Mouse (Mus musculus) liver (tissue): ENCODE data around the gene Rgs16.
"Not testable (repeated sequence)": the region's sequence is repeated elsewhere in the genome, so short reads cannot be mapped to it uniquely, and the experiment has no call there.

Source experiments
- DNase-seq: peaks from one replicate; pipeline ENCODE4 v3.0.0-alpha.2; 2020; ENCODE audit warnings: mixed read lengths

Rgs16 gene

DNA sequence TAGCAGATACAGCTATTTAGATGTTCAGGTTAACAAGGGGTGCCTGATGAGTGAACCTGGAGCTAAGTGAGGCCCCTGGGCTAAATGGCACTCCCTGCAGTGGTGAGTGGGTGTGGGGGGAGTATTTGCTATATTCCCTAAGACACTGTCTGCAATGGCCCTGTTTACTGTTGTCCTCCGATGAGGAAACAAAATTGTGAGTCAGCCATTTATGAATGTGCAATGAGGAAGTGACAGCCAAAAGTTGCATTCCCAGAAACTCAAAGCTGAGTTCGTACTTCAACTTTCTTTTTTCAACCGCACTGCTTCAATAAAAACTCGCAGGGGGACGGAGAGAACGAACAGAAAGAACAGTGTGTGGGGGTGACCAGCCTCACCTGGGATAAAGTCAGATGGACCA is 12.4 kb downstream of the Rgs16 start:
- DNase-seq = no peak

DNA sequence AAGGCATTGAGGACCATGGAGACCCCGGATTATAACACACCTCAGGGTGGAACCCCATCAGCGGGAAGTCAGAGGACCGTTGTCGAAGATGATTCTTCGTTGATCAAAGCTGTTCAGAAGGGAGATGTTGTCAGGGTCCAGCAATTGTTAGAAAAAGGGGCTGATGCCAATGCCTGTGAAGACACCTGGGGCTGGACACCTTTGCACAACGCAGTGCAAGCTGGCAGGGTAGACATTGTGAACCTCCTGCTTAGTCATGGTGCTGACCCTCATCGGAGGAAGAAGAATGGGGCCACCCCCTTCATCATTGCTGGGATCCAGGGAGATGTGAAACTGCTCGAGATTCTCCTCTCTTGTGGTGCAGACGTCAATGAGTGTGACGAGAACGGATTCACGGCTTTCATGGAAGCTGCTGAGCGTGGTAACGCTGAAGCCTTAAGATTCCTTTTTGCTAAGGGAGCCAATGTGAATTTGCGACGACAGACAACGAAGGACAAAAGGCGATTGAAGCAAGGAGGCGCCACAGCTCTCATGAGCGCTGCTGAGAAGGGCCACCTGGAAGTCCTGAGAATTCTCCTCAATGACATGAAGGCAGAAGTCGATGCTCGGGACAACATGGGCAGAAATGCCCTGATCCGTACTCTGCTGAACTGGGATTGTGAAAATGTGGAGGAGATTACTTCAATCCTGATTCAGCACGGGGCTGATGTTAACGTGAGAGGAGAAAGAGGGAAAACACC is 13.7 kb downstream of the Rgs16 start:
- no peak for DNase-seq

DNA sequence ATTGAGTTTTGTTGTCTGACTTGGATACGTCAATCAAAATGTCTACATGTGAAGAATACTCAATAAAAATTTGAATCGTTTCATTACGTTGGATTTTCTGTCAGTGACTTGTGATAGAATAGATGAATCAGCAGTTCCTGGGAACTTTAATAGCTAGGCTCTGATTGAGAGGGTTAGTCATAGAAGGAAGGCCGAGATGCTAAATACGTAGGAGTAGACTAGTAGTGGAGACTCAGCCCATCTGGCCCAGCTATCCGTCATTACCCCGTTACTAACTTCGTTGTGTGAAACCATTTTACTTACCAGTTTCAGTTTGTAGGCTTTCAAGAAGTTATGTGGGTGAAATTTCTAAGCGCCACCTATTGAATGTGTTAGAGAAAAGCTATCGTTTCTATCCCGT is 24.0 kb downstream of the Rgs16 start:
- DNase-seq = no peak

DNA sequence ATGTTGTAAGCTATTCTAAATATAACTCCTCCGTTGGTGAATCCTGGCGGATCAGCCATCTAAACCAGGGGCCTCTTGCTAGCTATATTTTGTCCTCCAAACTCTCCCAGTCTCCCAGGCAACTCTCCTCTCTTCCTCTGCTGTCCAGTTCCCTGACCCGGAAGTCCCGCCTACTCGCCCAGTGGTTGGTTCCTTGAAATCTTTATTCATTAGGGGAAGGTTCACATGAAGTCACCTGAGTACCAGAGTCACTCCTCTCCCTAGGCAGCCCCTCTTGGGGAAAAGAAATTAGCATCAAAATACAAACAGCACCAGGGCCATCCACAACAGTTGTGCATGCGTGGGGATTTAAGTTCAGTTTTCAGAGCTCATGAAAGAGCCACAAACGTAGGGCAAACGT is 26.1 kb downstream of the Rgs16 start:
- no peak for DNase-seq

DNA sequence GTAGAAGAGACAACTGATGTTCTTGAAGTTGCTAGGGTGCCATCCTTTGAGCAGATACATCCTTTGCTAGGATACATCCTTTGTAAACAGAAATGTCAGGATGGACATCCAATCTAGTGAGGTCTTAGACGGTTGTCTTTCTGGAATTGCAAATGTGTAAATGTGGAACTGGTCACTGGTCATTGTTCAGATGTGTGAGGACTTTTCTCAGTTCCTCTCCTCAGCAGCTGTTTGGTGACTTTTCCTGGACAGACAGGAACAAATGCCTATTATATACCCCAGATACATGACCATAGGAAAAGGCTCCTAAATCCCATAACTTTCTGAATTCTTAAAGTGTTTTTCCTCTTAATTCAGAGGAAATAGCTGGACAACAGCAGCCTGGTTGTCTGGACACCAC is 27.1 kb downstream of the Rgs16 start:
- no peak for DNase-seq

DNA sequence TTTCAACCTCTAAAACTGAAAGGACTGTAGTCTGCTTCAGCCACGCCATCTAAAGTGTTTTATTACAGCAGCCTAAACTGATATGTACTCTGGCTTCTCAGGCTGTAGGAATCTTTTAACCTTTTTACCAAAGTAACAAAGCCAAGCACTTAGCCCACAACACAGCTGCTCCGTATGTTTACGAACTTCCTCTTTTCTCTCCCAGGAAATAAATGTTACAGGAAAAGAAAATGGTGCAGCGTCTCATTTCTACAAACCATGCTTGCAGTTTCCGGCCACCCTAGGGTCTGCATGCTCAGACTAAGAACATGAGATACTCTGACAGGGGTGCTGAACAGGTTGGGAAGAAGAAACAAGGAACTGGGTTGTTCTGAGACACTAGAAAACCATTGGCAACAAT is 28.3 kb downstream of the Rgs16 start:
- no peak for DNase-seq

DNA sequence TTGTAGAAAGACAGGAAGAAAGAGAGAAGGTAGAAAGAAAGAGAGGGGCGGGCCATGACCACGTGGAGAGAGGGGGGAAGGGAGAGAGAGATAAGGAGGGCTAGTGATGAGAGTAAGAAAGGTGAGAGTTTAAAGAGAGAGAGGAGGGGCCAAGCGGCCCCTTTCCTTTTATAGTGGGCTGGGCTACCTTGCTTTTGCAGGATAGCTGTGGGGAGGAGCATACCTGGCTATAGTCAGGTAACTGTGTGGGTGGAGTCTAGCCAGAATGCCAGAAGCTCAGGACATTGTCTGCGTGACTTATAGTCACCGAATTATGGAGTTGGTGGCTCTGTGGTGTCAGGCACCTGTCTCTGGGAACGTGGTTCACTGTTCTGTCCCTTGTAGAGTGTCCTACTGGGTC is 29.4 kb downstream of the Rgs16 start:
- not testable (repeated sequence) for DNase-seq

DNA sequence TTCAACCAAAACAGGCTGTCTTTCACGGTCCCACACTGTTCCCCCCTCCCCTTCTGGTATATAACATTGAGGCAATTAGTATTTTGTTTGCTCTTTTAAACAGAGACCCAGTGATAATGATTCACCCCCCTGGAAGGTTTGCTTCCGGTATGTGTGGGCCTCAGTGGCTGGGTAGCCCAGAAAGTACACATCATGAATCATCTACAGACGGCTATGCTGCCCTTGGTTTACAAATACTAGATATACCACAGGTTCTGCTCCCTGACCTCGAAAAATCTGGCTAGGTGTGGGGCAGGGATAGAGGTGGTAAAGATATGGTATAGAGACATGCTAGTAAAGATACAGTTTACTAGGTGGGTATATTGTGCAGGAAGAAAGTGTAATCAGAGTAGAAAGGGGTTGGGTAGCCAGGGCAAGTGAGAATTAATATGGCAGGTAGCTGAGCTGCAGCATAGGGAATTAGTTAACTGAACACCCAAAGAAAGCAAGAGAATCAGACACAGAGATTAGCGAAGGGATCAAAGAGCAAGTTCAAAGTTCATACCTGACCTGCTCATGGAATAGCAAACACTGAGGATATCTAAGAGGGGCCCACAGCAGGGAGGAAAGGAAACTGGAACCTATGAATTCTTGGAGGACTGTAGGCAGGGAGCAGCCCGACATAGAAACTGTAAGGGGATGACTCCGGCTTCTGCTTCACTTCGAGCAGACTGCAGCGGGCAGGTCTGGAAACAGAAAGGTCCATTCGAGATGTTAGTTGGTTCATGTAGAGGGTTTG is 30.0 kb downstream of the Rgs16 start:
- DNase-seq = no peak

DNA sequence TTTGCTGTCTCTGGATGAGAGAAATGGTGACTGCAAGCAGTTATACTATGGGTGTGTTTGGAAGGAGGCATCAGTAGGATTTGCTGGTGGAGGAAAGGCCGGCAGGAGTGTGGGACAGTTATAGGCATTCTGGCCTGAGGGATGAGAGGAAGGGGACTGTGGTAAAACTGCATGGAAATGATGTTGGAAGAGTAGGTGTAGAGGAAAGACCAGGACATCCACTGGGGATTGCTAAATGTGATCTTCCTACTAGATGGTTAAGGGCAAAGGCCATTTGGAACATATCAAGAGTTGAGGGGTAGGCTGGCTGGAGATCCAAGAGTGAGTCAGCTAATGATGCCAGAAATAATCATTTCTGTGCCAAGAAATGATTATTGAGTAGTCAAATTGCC is 30.6 kb downstream of the Rgs16 start:
- no peak for DNase-seq

DNA sequence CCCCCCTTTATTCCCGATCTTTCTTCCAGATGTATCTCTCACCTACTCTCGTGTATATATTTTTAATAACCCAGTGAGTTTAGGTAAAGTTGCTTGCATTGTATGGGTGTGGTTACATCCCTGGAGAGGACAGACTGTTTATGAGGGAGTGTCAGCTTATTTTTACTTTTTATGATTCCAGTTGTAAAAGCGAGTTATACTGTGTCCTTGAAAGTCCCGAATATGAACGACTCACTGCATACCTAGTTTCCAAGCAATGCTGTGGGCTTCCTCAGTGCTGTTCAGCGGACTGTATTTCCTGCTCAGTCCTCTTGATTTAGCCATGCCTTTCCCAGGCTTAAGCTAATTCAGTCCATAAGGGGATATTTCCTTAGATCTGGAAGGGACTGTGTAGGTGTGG is 35.0 kb downstream of the Rgs16 start:
- DNase-seq = no peak

DNA sequence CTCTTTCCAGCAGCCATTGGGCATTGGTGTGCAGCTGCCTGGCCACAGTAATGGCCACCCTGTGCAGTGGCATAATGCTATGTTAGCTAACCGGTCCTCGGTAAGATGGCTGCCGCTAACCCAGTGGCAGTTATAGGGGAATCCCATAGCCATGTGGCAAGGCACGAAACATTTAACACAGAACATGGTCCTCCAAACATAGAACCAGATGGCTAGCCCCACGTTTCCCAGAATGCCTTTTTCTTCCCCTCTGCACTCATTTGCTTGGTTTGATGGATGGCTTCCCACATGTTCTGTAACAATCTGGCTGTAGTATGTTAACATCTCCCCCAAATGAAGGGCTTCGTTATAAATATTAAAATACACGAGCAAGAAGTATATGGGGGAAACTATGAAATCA is 36.1 kb downstream of the Rgs16 start:
- DNase-seq = no peak

DNA sequence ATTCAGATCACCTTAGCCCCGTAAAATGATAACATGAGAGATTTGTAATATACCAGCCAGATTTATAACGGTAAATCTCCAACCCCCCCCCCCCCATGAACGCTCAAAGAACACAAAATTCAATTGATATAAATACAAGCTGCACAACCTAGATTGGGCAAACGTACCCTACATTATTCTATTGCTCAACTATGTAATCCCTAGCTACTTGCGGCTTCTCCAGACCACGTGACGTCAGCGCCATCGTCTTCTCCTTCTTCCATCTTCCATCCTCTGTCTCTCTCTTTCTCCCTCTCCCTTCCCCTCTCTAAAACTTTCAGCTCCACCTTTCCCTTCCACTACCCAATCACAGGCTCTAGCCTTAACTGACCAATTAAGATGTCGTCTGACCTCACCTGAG is 38.1 kb downstream of the Rgs16 start:
- no peak for DNase-seq

DNA sequence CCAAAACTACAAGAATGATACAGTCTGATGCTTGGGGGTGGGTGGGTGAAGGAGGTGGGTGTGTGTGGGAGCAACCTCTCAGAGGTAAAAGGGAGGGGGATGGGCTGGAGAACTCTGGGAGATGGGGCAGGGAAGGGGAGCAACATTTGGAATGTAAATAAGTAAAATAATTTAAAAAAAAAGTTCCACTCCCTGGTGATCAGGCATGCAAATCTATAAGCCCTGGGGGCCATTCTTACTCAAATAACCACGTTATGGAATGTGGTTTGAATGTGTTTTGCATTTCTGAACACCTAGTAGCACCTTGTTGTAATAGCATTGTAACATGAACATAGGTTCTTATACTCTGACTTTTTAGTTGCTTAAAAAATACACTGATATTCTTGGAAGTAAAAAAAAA is 43.2 kb downstream of the Rgs16 start:
- DNase-seq = no peak

DNA sequence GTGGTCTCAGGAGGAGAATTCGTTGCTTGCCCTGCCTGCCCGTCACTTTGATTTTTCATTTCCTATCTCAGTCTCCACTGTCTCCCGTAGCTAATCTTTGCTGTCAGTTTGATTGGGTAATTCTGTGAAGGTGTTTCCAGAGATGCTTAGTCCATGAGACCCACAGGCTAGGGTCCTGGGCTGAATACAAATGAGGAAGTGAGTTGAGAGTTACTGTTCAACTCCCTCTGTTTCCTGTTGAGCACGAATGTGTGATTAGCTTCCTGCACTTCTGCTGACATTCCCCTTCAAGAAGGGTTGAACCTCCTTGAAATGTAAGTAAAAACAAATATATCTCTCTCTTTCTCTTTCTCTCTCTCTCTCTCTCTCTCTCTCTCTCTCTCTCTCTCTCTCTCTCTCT is 45.5 kb downstream of the Rgs16 start:
- no peak for DNase-seq

DNA sequence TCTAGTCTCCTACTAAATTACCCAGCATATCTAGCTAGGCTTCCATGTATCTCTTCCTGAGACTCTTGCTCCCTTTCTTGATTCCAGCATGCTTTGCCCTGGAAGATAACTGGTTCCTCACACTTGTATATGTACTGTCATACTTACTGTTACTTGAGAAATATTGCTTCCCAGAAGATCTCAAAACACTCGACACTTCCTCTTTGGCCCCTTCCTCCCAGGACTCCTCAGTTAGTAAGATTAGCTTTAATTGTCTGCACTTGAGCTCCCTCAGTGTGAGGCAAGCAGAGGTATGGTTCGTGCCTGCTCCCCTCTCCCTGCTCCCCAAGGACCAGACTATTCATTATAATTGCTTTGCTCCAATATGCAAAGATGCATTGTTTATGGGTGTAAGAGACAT is 50.6 kb downstream of the Rgs16 start:
- no peak for DNase-seq

DNA sequence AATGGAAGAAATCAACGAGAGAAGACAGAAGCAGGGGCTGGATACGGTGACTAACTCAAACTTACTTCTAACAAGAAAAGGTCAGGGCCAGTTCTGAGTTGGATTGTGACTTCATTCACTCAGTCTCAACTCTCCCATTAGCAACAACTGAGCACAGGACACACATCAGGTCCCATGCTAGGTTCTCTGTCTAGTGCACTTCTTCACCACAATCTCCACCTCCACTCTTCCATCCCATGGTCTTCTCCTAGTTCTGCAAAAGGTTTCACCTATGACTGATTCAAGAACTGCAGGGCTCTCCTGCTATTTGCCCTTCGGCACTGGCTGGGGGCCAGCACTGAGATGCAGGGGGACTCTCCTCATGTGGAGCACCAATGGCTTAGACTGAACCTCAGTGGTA is 54.1 kb downstream of the Rgs16 start:
- no peak for DNase-seq
